In genomic region chr5:122423083-122423482, GRCm38 (mm10) we compare ENCODE assay signal across 8 mouse cellular contexts. TPM values are rescaled to one million over a fixed set of nuclear protein-coding genes. Genes with fewer than 3 reads are reported as not detected.
DNase-seq lines count a peak whose midpoint lies in the region; ATAC-seq lines count a peak whose summit lies in the region.

No protein-coding gene starts in this region.

- DNase-seq in lung, postnatal 36 days: no peak
- DNase-seq in embryonic facial prominence, embryonic 10.5 days (ENCODE audit: low spot score): peak; percentile 21
- DNase-seq in intestine, embryonic 14.5 days (ENCODE audit: low spot score): peak; percentile 60
- DNase-seq in right cerebral cortex, postnatal 10 days (ENCODE audit: low spot score in 2 of 2): no peak
- DNase-seq in cerebellum, postnatal 25 days: no peak

- H3K9me3 ChIP-seq in lung, embryonic 16.5 days (ENCODE audit: control insufficient read depth, low read length): no peaks in the 10 kb centered on the region
- H3K9me3 ChIP-seq in embryonic facial prominence, embryonic 10.5 days: no peaks in the 10 kb centered on the region
- H3K9me3 ChIP-seq in intestine, embryonic 14.5 days (ENCODE audit: control insufficient read depth, low read length): no peaks in the 10 kb centered on the region
- H3K9me3 ChIP-seq in neural tube, embryonic 12.5 days: no peaks in the 10 kb centered on the region

- 23% methylated on average over 15 of the region's 15 CpGs for WGBS in lung, embryonic 16.5 days
- 34% methylated on average over 15 of the region's 15 CpGs for WGBS in embryonic facial prominence, embryonic 10.5 days
- WGBS in intestine, embryonic 14.5 days: 29% methylated on average over 15 of the region's 15 CpGs
- WGBS in neural tube, embryonic 12.5 days: 36% methylated on average over 15 of the region's 15 CpGs

- peak overlapping the region; percentile 99 for H3K4me3 ChIP-seq in lung, embryonic 16.5 days (ENCODE audit: low read length)
- H3K4me3 ChIP-seq in embryonic facial prominence, embryonic 10.5 days: peak overlapping the region; percentile 80
- H3K4me3 ChIP-seq in intestine, embryonic 14.5 days (ENCODE audit: low read depth, low read length): peak overlapping the region; percentile 99
- peak overlapping the region; percentile 99 for H3K4me3 ChIP-seq in neural tube, embryonic 12.5 days

- no peaks in the 10 kb centered on the region for H3K27me3 ChIP-seq in lung, embryonic 16.5 days (ENCODE audit: control insufficient read depth, insufficient read depth, low read depth, low read length)
- H3K27me3 ChIP-seq in embryonic facial prominence, embryonic 10.5 days (replicated peaks; ENCODE audit: low read depth, poor library complexity, severe bottlenecking): no peaks in the 10 kb centered on the region
- no peaks in the 10 kb centered on the region for H3K27me3 ChIP-seq in intestine, embryonic 14.5 days (replicated peaks; ENCODE audit: control insufficient read depth, insufficient read depth, low read length)
- no peaks in the 10 kb centered on the region for H3K27me3 ChIP-seq in neural tube, embryonic 12.5 days (replicated peaks)

- H3K36me3 ChIP-seq in lung, embryonic 16.5 days (ENCODE audit: control insufficient read depth, insufficient read depth, low read length): peaks cover 1% of the 10 kb centered on the region; the same call in 1 of the 2 replicates
- H3K36me3 ChIP-seq in embryonic facial prominence, embryonic 10.5 days (replicated peaks): peaks cover 34% of the 10 kb centered on the region
- peaks cover 7% of the 10 kb centered on the region for H3K36me3 ChIP-seq in intestine, embryonic 14.5 days (ENCODE audit: control insufficient read depth, insufficient read depth, low read length)
- peaks cover 9% of the 10 kb centered on the region; the same call in 1 of the 2 replicates for H3K36me3 ChIP-seq in neural tube, embryonic 12.5 days

- H3K4me1 ChIP-seq in lung, embryonic 16.5 days (replicated peaks; ENCODE audit: control insufficient read depth, insufficient read depth, low read length): peaks cover 11% of the 10 kb centered on the region
- peaks cover 18% of the 10 kb centered on the region for H3K4me1 ChIP-seq in embryonic facial prominence, embryonic 10.5 days
- H3K4me1 ChIP-seq in intestine, embryonic 14.5 days (replicated peaks; ENCODE audit: control insufficient read depth, insufficient read depth, low read length): peaks cover 11% of the 10 kb centered on the region
- H3K4me1 ChIP-seq in neural tube, embryonic 12.5 days: peaks cover 10% of the 10 kb centered on the region

- no peak for ATAC-seq in lung, embryonic 16.5 days (ENCODE audit: low read depth)
- ATAC-seq in intestine, embryonic 14.5 days (replicated peaks; ENCODE audit: low FRiP score, low TSS enrichment, low read depth): no peak
- no peak for ATAC-seq in neural tube, embryonic 12.5 days (ENCODE audit: low FRiP score, low read depth)
- ATAC-seq in CD4-positive, CD25-positive, alpha-beta regulatory T cell, adult 4 months: no peak

- peak overlapping the region; percentile 80 for H3K4me2 ChIP-seq in lung, embryonic 16.5 days (ENCODE audit: low read depth, low read length)
- peak overlapping the region; percentile 94 for H3K4me2 ChIP-seq in intestine, embryonic 14.5 days (ENCODE audit: low read length)
- peak overlapping the region; percentile 97 for H3K4me2 ChIP-seq in neural tube, embryonic 12.5 days (replicated peaks)

- no peak overlapping the region for H3K27ac ChIP-seq in lung, embryonic 16.5 days (ENCODE audit: low read length)
- H3K27ac ChIP-seq in embryonic facial prominence, embryonic 10.5 days (replicated peaks): peak overlapping the region; percentile 96
- no peak overlapping the region for H3K27ac ChIP-seq in intestine, embryonic 14.5 days (ENCODE audit: low read depth)
- H3K27ac ChIP-seq in neural tube, embryonic 12.5 days: no peak overlapping the region

- peak overlapping the region; percentile 99 for H3K9ac ChIP-seq in lung, embryonic 16.5 days (ENCODE audit: low read length)
- peak overlapping the region; percentile 95 for H3K9ac ChIP-seq in intestine, embryonic 14.5 days (ENCODE audit: low read length)
- peak overlapping the region; percentile 92 for H3K9ac ChIP-seq in neural tube, embryonic 12.5 days

RNA-seq across cellular contexts. Expression of gene Anapc7, which starts 1.6 kb away (rescaled TPM):
- polyA plus RNA-seq in lung, embryonic 16.5 days (2015; fragmentation: Nextera tagmentation; extraction: Ambion mirVana): 42.8 and 44.0 TPM in 2 replicates
- 60.4 and 63.2 TPM in 2 replicates for polyA plus RNA-seq in embryonic facial prominence, embryonic 10.5 days (2016; fragmentation: Nextera tagmentation; extraction: Ambion mirVana)
- 24.1 and 28.1 TPM in 2 replicates for polyA plus RNA-seq in intestine, embryonic 14.5 days (2014; fragmentation: Nextera tagmentation; extraction: Ambion mirVana)
- 51.2 and 53.5 TPM in 2 replicates for polyA plus RNA-seq in neural tube, embryonic 12.5 days (2016; fragmentation: Nextera tagmentation; extraction: Ambion mirVana)
- polyA plus RNA-seq in CD4-positive, CD25-positive, alpha-beta regulatory T cell, adult 4 months (2017; shearing (Covaris generic)): 10 to 100 TPM; 17.7 to 22.8 TPM

RNA-seq across cellular contexts. Expression of gene Arpc3, which starts 31.4 kb away (rescaled TPM):
- polyA plus RNA-seq in lung, embryonic 16.5 days (2015; fragmentation: Nextera tagmentation; extraction: Ambion mirVana): 158 and 162 TPM in 2 replicates
- 85.5 and 93.8 TPM in 2 replicates for polyA plus RNA-seq in embryonic facial prominence, embryonic 10.5 days (2016; fragmentation: Nextera tagmentation; extraction: Ambion mirVana)
- 39.3 and 44.0 TPM in 2 replicates for polyA plus RNA-seq in intestine, embryonic 14.5 days (2014; fragmentation: Nextera tagmentation; extraction: Ambion mirVana)
- polyA plus RNA-seq in neural tube, embryonic 12.5 days (2016; fragmentation: Nextera tagmentation; extraction: Ambion mirVana): 114 and 128 TPM in 2 replicates
- 100 to 1,000 TPM; 394 to 533 TPM for polyA plus RNA-seq in CD4-positive, CD25-positive, alpha-beta regulatory T cell, adult 4 months (2017; shearing (Covaris generic))

RNA-seq across cellular contexts. Expression of gene Fam216a, which starts 50.9 kb away (rescaled TPM):
- polyA plus RNA-seq in lung, embryonic 16.5 days (2015; fragmentation: Nextera tagmentation; extraction: Ambion mirVana): 65.2 and 66.5 TPM in 2 replicates
- 89.2 TPM in 2 replicates for polyA plus RNA-seq in embryonic facial prominence, embryonic 10.5 days (2016; fragmentation: Nextera tagmentation; extraction: Ambion mirVana)
- polyA plus RNA-seq in intestine, embryonic 14.5 days (2014; fragmentation: Nextera tagmentation; extraction: Ambion mirVana): 61.2 and 68.4 TPM in 2 replicates
- polyA plus RNA-seq in neural tube, embryonic 12.5 days (2016; fragmentation: Nextera tagmentation; extraction: Ambion mirVana): 117 TPM in 2 replicates
- polyA plus RNA-seq in CD4-positive, CD25-positive, alpha-beta regulatory T cell, adult 4 months (2017; shearing (Covaris generic)): 1 to 10 TPM; 6.9 to 7.4 TPM

RNA-seq across cellular contexts. Expression of gene Gpn3, which starts 51.4 kb away (rescaled TPM):
- polyA plus RNA-seq in lung, embryonic 16.5 days (2015; fragmentation: Nextera tagmentation; extraction: Ambion mirVana): 76.2 and 76.8 TPM in 2 replicates
- 89.8 and 94.6 TPM in 2 replicates for polyA plus RNA-seq in embryonic facial prominence, embryonic 10.5 days (2016; fragmentation: Nextera tagmentation; extraction: Ambion mirVana)
- polyA plus RNA-seq in intestine, embryonic 14.5 days (2014; fragmentation: Nextera tagmentation; extraction: Ambion mirVana): 66.5 and 67.9 TPM in 2 replicates
- 56.3 and 57.9 TPM in 2 replicates for polyA plus RNA-seq in neural tube, embryonic 12.5 days (2016; fragmentation: Nextera tagmentation; extraction: Ambion mirVana)
- polyA plus RNA-seq in CD4-positive, CD25-positive, alpha-beta regulatory T cell, adult 4 months (2017; shearing (Covaris generic)): 10 to 100 TPM; 56.9 to 67.7 TPM

Comparison
In these comparisons a context has a peak if more than half of its experiments do, and no peak if none do; other contexts are left out.
1. DNase-seq: peak in embryonic facial prominence, embryonic 10.5 days (single experiment) and intestine, embryonic 14.5 days (single experiment); none in lung, postnatal 36 days (single experiment), right cerebral cortex, postnatal 10 days (0 of 2) and cerebellum, postnatal 25 days (0 of 2).
2. Peak in every context shown above with its lines, with median percentiles within 50 percentile points of each other: H3K4me2 ChIP-seq, H3K4me3 ChIP-seq and H3K9ac ChIP-seq.